In genomic region chr1:156168737-156169136, GRCm38 (mm10) we compare ENCODE assay signal across 14 mouse cellular contexts. TPM values are rescaled to one million over a fixed set of nuclear protein-coding genes. Genes with fewer than 3 reads are reported as not detected.
DNase-seq lines count a peak whose midpoint lies in the region; ATAC-seq and TF ChIP-seq lines count a peak whose summit lies in the region.
"Had no signal": no experiment of that assay in that cellular context is flagged by ENCODE, and none has a peak within 500 bp of the region (broad histone marks: within the 10 kb centered on the region; RNA-seq: fewer than 3 reads in every experiment).

No protein-coding gene starts in this region.

- 36% methylated on average over 5 of the region's 6 CpGs for WGBS in kidney, embryonic 16.5 days

- no peaks in the 10 kb centered on the region for H3K79me2 ChIP-seq in MEL (ENCODE audit: control insufficient read depth, insufficient read depth, low read length, poor library complexity)

- TF ChIP-seq EP300 in MEL (IDR thresholded peaks at IDR 0.05; ENCODE audit: low read depth in 1 of 2, low read length in 2 of 2) = no peak

- no peaks in the 10 kb centered on the region for H3K4me1 ChIP-seq in kidney, embryonic 16.5 days (ENCODE audit: insufficient read depth, low read length)
- no peaks in the 10 kb centered on the region for H3K4me1 ChIP-seq in MEL (ENCODE audit: control insufficient read depth in 1 of 2, insufficient read depth in 2 of 2, low read length in 2 of 2)
- H3K4me1 ChIP-seq: forebrain, embryonic 10.5 days had no signal

- DNase-seq in adrenal gland, postnatal 14 days = peak; percentile 27
- DNase-seq in adrenal gland, adult 2 months = no peak
- DNase-seq in kidney, adult 18-20 months = no peak
- peak; percentile 32 for DNase-seq in MEL (ENCODE audit: low read depth, low spot score)
- DNase-seq in lung, postnatal 36 days = peak; percentile 8
- no peak for DNase-seq in gastrocnemius, postnatal 4 days (ENCODE audit: low spot score in 2 of 2)
- DNase-seq in urinary bladder, postnatal 4 days (ENCODE audit: low spot score in 2 of 2) = no peak
- DNase-seq: cerebellum, adult 2 months; kidney, adult 2 months had no signal

- H3K36me3 ChIP-seq in kidney, embryonic 16.5 days (ENCODE audit: insufficient read depth, low read length) = no peaks in the 10 kb centered on the region
- H3K36me3 ChIP-seq in MEL (ENCODE audit: control insufficient read depth in 1 of 2, insufficient read depth in 2 of 2, low read length in 2 of 2) = no peaks in the 10 kb centered on the region
- H3K36me3 ChIP-seq: forebrain, embryonic 10.5 days; hindbrain, embryonic 13.5 days; midbrain, embryonic 12.5 days had no signal

- no peak overlapping the region for H3K4me2 ChIP-seq in kidney, embryonic 16.5 days (replicated peaks; ENCODE audit: low read depth, low read length)
- H3K4me2 ChIP-seq: hindbrain, embryonic 13.5 days; midbrain, embryonic 12.5 days had no signal

- no peak for TF ChIP-seq POLR2A in MEL (IDR thresholded peaks at IDR 0.05; ENCODE audit: control insufficient read depth in 1 of 2, insufficient read depth in 1 of 2, low read depth in 1 of 2, low read length in 2 of 2, poor library complexity in 1 of 2)

- no peaks in the 10 kb centered on the region; the same call in 1 of the 2 replicates for H3K9me3 ChIP-seq in kidney, embryonic 16.5 days (ENCODE audit: low read length)
- H3K9me3 ChIP-seq in MEL (replicated peaks; ENCODE audit: insufficient read depth, low read length) = no peaks in the 10 kb centered on the region
- H3K9me3 ChIP-seq: hindbrain, embryonic 13.5 days; midbrain, embryonic 12.5 days had no signal

- no peak overlapping the region for H3K4me3 ChIP-seq in kidney, embryonic 16.5 days (ENCODE audit: low read length)
- no peak overlapping the region for H3K4me3 ChIP-seq in MEL (ENCODE audit: control insufficient read depth in 1 of 2, insufficient read depth in 1 of 2, low read depth in 2 of 2, low read length in 2 of 2)
- H3K4me3 ChIP-seq: forebrain, embryonic 10.5 days; hindbrain, embryonic 13.5 days; midbrain, embryonic 12.5 days had no signal

- no peak for TF ChIP-seq RAD21 in MEL (IDR thresholded peaks at IDR 0.05; ENCODE audit: low read depth, low read length)

- H3K27ac ChIP-seq in kidney, embryonic 16.5 days (ENCODE audit: low read length) = no peak overlapping the region
- no peak overlapping the region for H3K27ac ChIP-seq in MEL (ENCODE audit: control insufficient read depth, low read depth, low read length)
- H3K27ac ChIP-seq: forebrain, embryonic 10.5 days; hindbrain, embryonic 13.5 days; liver, embryonic 14.5 days; midbrain, embryonic 12.5 days had no signal

- TF ChIP-seq CTCF in MEL (IDR thresholded peaks at IDR 0.05 in 2 of 3, conservative IDR thresholded peaks at IDR 0.05 in 1 of 3; ENCODE audit: control insufficient read depth in 1 of 3, insufficient read depth in 1 of 3, low read depth in 2 of 3, low read length in 3 of 3, poor library complexity in 1 of 3, severe bottlenecking in 1 of 3) = no peak

- H3K9ac ChIP-seq in kidney, embryonic 16.5 days (replicated peaks; ENCODE audit: low read length) = no peak overlapping the region
- H3K9ac ChIP-seq in MEL (ENCODE audit: control insufficient read depth, low read depth, low read length, poor library complexity, severe bottlenecking) = no peak overlapping the region
- H3K9ac ChIP-seq: hindbrain, embryonic 13.5 days; liver, embryonic 14.5 days; midbrain, embryonic 12.5 days had no signal

- peaks cover 20% of the 10 kb centered on the region for H3K27me3 ChIP-seq in kidney, embryonic 16.5 days (ENCODE audit: insufficient read depth, low read length)
- H3K27me3 ChIP-seq in MEL (ENCODE audit: control insufficient read depth in 1 of 2, insufficient read depth in 2 of 2, low read length in 2 of 2) = peaks cover 2% of the 10 kb centered on the region in 2 experiments; a peak in 3 of 4 replicates
- H3K27me3 ChIP-seq: hindbrain, embryonic 13.5 days had no signal

- ATAC-seq in kidney, embryonic 16.5 days (ENCODE audit: low FRiP score, low TSS enrichment) = peak; percentile 51

TF ChIP-seq in MEL, 35 proteins besides CTCF, POLR2A, EP300 and RAD21:
- TF ChIP-seq BHLHE40 (IDR thresholded peaks at IDR 0.05; ENCODE audit: borderline replicate concordance, low read depth, low read length) (no peak), ZC3H11A (IDR thresholded peaks at IDR 0.05; ENCODE audit: low read depth, low read length) (no peak), JUND (IDR thresholded peaks at IDR 0.05; ENCODE audit: low read depth, low read length) (no peak), MAFK (IDR thresholded peaks at IDR 0.05; ENCODE audit: borderline replicate concordance, low read depth, low read length) (no peak), CHD2 (IDR thresholded peaks at IDR 0.05; ENCODE audit: low read length) (no peak), ZMIZ1 (IDR thresholded peaks at IDR 0.05; ENCODE audit: low read depth, low read length) (no peak), TAL1 (IDR thresholded peaks at IDR 0.05; ENCODE audit: low read length) (no peak), MXI1 (IDR thresholded peaks at IDR 0.05; ENCODE audit: low read depth, low read length) (no peak), ZNF384 (IDR thresholded peaks at IDR 0.05; ENCODE audit: low read depth, low read length) (no peak), TCF12 (IDR thresholded peaks at IDR 0.05; ENCODE audit: low read depth, low read length) (no peak), ZKSCAN1 (IDR thresholded peaks at IDR 0.05; ENCODE audit: low read depth, low read length) (no peak), NELFE (IDR thresholded peaks at IDR 0.05; ENCODE audit: low read depth, low read length) (no peak), NRF1 (IDR thresholded peaks at IDR 0.05; ENCODE audit: insufficient read depth, low read depth, low read length, poor library complexity, severe bottlenecking) (no peak), USF2 (IDR thresholded peaks at IDR 0.05; ENCODE audit: borderline replicate concordance in 1 of 2, insufficient read depth in 1 of 2, low read depth in 1 of 2, low read length in 2 of 2) (no peak), POLR2AphosphoS2 (IDR thresholded peaks at IDR 0.05; ENCODE audit: low read length) (no peak), SIN3A (IDR thresholded peaks at IDR 0.05; ENCODE audit: low read length) (no peak)

RNA-seq across cellular contexts. Expression of gene Fam163a, which starts 36.1 kb away (rescaled TPM):
- 11.0 and 12.2 TPM in 2 replicates for total RNA-seq in adrenal gland, postnatal 14 days (2021)
- total RNA-seq in adrenal gland, adult 2 months (2021) = 10 to 100 TPM in 1 of 2 experiments, 1 to 10 TPM in 1; 9.1 to 15.7 TPM
- 4.3 and 4.9 TPM in 2 replicates for polyA plus RNA-seq in adrenal gland, adult 2 months (2012; rRNA removed)
- 0.61 and 0.94 TPM in 2 replicates for polyA plus RNA-seq in kidney, embryonic 16.5 days (2015; fragmentation: Nextera tagmentation; extraction: Ambion mirVana)
- not detected in 2 replicates for total RNA-seq in MEL (2012; rRNA removed)
- not detected for polyA plus RNA-seq in MEL (2012; ENCODE audit: insufficient read depth in 1 of 2, insufficient read length in 2 of 2, low read depth in 1 of 2, low replicate concordance in 2 of 2, missing spikeins in 1 of 2)
- under 1 TPM in 1 of 2 experiments, not detected in 1; 0.10 TPM for total RNA-seq in gastrocnemius, postnatal 4 days (2021)

Comparison
In these comparisons a context has a peak if more than half of its experiments do, and no peak if none do; other contexts are left out.
1. DNase-seq: peak in adrenal gland, postnatal 14 days (single experiment), MEL (single experiment) and lung, postnatal 36 days (single experiment); none in adrenal gland, adult 2 months (single experiment), kidney, adult 18-20 months (single experiment), gastrocnemius, postnatal 4 days (0 of 2) and urinary bladder, postnatal 4 days (0 of 2).
2. RNA of gene Fam163a, which starts 36.1 kb away (total RNA-seq): 9.1 to 15.7 TPM in adrenal gland, adult 2 months and 11.0 to 12.2 TPM in adrenal gland, postnatal 14 days; 0.10 TPM in gastrocnemius, postnatal 4 days and not detected in MEL; every median in the first group is over 4 times any median in the second.